Mouse (Mus musculus) neural tube, embryonic 11.5 days (tissue): Measurements from ENCODE around the gene Ccdc78. TPM values are rescaled to one million over a fixed set of nuclear protein-coding genes. Genes with fewer than 3 reads are reported as not detected.

Source experiments
- ATAC-seq: fragments of 200-750 bp; cut with Nextera tagmentation; 2 replicates; pipeline ENCODE4 v1.8.0; 2017; ENCODE audit warnings: moderate number of reproducible peaks, mild to moderate bottlenecking, moderate TSS enrichment, moderate library complexity; ENCODE audit not compliant: insufficient read depth, low FRiP score, low TSS enrichment
- DNase-seq: peaks from one replicate; pipeline ENCODE4 v3.0.0-alpha.2; 2015; ENCODE audit warnings: low spot score
- H3K27ac ChIP-seq: fragments of 300-500 bp; sonication (generic); 2 replicates; pipeline ENCODE4 v1.5.1; 2014; ENCODE audit warnings: low read depth, mild to moderate bottlenecking, low read length
- H3K27me3 ChIP-seq: fragments of 300-500 bp; sonication (generic); 2 replicates; pipeline ENCODE4 v1.6.1; 2014; ENCODE audit warnings: mild to moderate bottlenecking, low read length, mixed read lengths; ENCODE audit not compliant: control insufficient read depth, insufficient read depth
- H3K36me3 ChIP-seq: fragments of 300-500 bp; sonication (generic); 2 replicates; pipeline ENCODE4 v1.6.1; 2014; ENCODE audit warnings: mild to moderate bottlenecking, low read length, moderate library complexity, mixed read lengths; ENCODE audit not compliant: control insufficient read depth, insufficient read depth
- H3K4me1 ChIP-seq: fragments of 300-500 bp; sonication (generic); 2 replicates; pipeline ENCODE4 v1.6.1; 2014; ENCODE audit warnings: low read length, mixed read lengths; ENCODE audit not compliant: control insufficient read depth, insufficient read depth
- H3K4me2 ChIP-seq: fragments of 300-500 bp; sonication (generic); 2 replicates; pipeline ENCODE4 v1.6.1; 2014; ENCODE audit warnings: low read depth, mild to moderate bottlenecking, moderate library complexity
- H3K4me3 ChIP-seq: fragments of 300-500 bp; sonication (generic); 2 replicates; pipeline ENCODE4 v1.5.1; 2014; ENCODE audit warnings: low read depth, low read length
- H3K9ac ChIP-seq: fragments of 300-500 bp; sonication (generic); 2 replicates; pipeline ENCODE4 v1.6.1; 2014; ENCODE audit warnings: mild to moderate bottlenecking, low read length
- H3K9me3 ChIP-seq: fragments of 300-500 bp; sonication (generic); 2 replicates; pipeline ENCODE4 v1.6.1; 2016; ENCODE audit warnings: low read length; ENCODE audit not compliant: control insufficient read depth
- WGBS: fragments of 180-500 bp; shearing (Covaris S2); extraction: QIAGEN DNeasy Blood & Tissue Kit; methylation state at CpG from one replicate; pipeline ENCODE4 v1.1.7; 2014; 5-methylcytosine and 5-hydroxymethylcytosine counted together
- polyA plus RNA-seq: library from polyadenylated mRNA; unstranded; fragments of >200 nt; fragmentation: Nextera tagmentation; extraction: Ambion mirVana; gene quantifications from 2 replicates; pipeline ENCODE4 v1.2.1, GENCODE M21; 2014

The Ccdc78 gene
- polyA plus RNA-seq, 1 experiment from 2014 or later, result 0.15 TPM

DNA sequence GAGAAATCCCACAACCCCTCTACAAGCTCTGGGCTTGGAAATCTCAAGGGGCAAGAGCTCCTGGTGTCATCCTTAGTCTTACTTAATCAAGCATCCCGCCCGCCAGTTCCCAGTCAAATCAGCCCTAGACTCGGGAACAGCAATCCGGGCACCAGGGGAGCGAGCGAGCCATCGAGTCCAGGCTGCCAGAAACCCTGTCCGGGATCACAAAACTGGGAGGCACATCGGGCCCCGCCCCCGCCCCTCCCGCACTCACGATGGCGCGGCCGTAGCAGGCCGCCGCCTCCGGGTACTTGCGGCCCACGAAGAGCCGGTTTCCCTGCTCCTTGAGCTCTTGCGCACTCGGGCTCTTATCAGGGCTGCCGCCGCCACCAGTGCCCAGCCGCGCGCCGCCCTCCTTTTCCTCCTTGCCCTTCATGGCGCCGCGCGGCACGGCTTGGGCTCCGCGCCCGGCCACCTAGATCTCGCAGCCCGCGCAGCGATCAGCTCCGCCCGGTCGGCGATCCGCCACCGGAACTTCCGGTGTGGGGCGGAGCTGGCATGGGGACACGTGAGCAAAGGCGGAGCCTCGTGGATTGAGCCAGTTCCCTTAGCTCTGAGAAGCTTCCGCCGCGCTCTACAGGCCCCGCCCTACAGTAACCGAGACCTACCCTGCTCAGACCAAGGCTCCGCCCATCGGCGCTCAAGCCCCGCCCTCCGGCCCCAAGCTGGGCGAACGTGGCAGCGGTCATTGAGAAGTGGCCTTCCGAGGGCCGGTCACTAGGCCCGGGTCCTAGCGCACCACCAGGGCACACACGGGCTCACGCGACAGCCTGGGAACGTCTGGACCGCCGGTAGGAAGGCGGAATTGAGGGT, 46.3 kb downstream of the Ccdc78 start:
- H3K36me3 ChIP-seq, result peaks cover 19% of the 10 kb centered on the region
- WGBS, result under 1% methylated on average over 64 of the region's 77 CpGs
- H3K4me2 ChIP-seq, result peak overlapping the region; percentile 96
- peak overlapping the region; percentile 85 for H3K4me3 ChIP-seq
- H3K9ac ChIP-seq, result peak overlapping the region; percentile 89
- H3K9me3 ChIP-seq, result no peaks in the 10 kb centered on the region
- H3K4me1 ChIP-seq, result peaks cover 66% of the 10 kb centered on the region
- DNase-seq, result peak; percentile 100
- H3K27me3 ChIP-seq, result no peaks in the 10 kb centered on the region
- peak; percentile 86 for ATAC-seq
- H3K27ac ChIP-seq, result peak overlapping the region; percentile 94

- Histone ChIP-seq H3K27me3 (no peaks in the 10 kb centered on the region), H3K27ac (peak within 1 kb of the TSS; percentile 94), H3K9ac (peak within 1 kb of the TSS; percentile 89), H3K4me3 (peak within 1 kb of the TSS; percentile 85), H3K4me1 (peaks cover 71% of the 10 kb centered on the region), H3K4me2 (peak within 1 kb of the TSS; percentile 96), H3K9me3 (no peaks in the 10 kb centered on the region), H3K36me3 (peaks cover 19% of the 10 kb centered on the region)
- ATAC-seq (peak; percentile 58), DNase-seq (no peak)
- under 1% methylated on average over 24 of the region's 24 CpGs for whole genome bisulfite sequencing
Observed at GRCm38 (mm10) chr17:25833291-25833663, 46.9 kb downstream of the Ccdc78 start, which contains the start of gene Stub1. Stub1 (minus strand) TSS chr17:25833404.

GRCm38 (mm10) chr17:25833961-25834594, 47.7 kb downstream of the Ccdc78 start:
- Histone ChIP-seq H3K4me2 (peak overlapping the region; percentile 96), H3K36me3 (peaks cover 22% of the 10 kb centered on the region), H3K27me3 (no peaks in the 10 kb centered on the region), H3K27ac (peak overlapping the region; percentile 94), H3K4me1 (peaks cover 69% of the 10 kb centered on the region), H3K9ac (peak overlapping the region; percentile 89), H3K4me3 (peak overlapping the region; percentile 85), H3K9me3 (no peaks in the 10 kb centered on the region)
- DNase-seq (no peak), ATAC-seq (no peak)
- 50% methylated on average over 6 of the region's 6 CpGs for WGBS

DNA sequence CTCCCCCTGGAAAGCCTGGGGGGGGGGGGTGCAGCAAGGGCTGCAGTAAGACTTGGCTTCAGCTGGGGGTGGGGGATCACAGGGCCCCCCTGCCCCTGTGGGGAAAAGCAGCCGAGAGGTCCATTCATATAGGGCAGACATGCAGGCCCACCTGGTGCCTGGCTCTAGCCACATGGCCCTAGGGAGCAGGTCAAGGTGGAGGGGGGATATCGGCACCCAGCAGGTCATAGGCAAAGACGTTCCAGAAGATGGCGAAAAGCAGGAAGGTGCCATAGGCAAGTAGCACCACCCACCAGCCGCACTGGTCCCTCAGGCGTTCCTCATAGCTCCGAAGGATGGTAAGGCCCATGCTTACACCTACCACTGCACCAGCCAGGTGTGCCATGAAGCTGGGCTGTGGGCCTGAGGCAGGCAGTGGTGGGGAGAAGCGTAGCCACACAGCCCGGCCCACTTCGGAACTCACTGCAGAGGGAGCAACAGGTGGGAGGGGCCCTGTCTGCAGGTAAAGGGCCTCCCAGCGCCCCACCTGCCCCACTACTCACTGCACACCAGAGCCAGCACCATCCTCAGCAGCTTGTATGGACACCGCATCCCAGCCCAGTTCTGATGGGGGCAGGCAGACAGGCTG, 48.3 kb downstream of the Ccdc78 start:
- WGBS, result 93% methylated on average over 12 of the region's 12 CpGs
- Histone ChIP-seq H3K4me3 (peak overlapping the region; percentile 85), H3K9me3 (no peaks in the 10 kb centered on the region), H3K4me1 (peaks cover 65% of the 10 kb centered on the region), H3K4me2 (peak overlapping the region; percentile 96), H3K27ac (no peak overlapping the region), H3K9ac (peak overlapping the region; percentile 89; the same call in 1 of the 2 replicates), H3K27me3 (no peaks in the 10 kb centered on the region), H3K36me3 (peaks cover 27% of the 10 kb centered on the region)
- ATAC-seq, result no peak
- no peak for DNase-seq

DNA sequence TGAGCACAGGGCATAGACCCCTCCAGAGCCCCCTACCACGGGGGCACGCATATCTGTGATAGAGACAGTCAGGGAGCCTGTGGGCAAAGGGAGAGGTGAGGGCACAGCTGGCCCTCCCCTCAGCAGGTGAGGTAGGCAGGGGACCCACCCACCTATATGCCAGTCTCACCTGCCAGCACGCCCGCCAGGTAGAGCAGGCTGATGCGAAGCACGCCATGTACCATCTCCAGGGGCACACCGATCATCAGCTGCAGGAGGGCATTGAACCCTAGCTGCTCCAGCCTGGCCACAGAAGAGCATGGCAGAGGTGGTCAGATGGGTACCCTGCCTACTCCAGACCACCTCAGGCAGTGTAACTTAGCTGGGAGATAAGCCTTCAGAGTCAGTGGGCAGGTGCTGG, 48.9 kb downstream of the Ccdc78 start:
- 94% methylated on average over 7 of the region's 7 CpGs for WGBS
- H3K9me3 ChIP-seq, result no peaks in the 10 kb centered on the region
- H3K4me1 ChIP-seq, result peaks cover 61% of the 10 kb centered on the region
- no peak overlapping the region for H3K4me3 ChIP-seq
- no peak overlapping the region for H3K9ac ChIP-seq
- ATAC-seq, result no peak
- peak overlapping the region; percentile 96; the same call in 1 of the 2 replicates for H3K4me2 ChIP-seq
- DNase-seq, result no peak
- H3K27me3 ChIP-seq, result no peaks in the 10 kb centered on the region
- no peak overlapping the region for H3K27ac ChIP-seq
- H3K36me3 ChIP-seq, result peaks cover 28% of the 10 kb centered on the region

DNA sequence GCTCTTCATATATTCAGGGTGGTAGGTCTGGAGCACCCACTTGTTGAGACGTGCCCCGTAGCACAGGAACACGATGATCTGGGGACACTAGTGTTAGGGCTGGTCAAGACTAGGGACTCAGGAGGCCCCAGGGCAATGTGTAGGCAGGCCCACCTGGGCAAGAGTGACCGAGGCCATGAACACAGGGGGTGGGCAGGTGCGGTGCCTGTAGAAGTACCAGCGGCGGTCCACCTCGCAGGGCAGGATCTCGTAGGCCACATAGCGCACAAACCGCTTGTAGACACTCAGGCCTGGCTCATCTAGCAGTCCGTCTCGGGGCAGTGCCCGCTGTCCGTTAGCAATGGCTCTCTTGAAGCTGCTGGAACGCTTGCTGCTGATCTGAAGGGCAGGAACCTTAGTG, 49.4 kb downstream of the Ccdc78 start:
- H3K27me3 ChIP-seq, result no peaks in the 10 kb centered on the region
- H3K36me3 ChIP-seq, result peaks cover 28% of the 10 kb centered on the region
- no peak overlapping the region for H3K27ac ChIP-seq
- no peak overlapping the region for H3K4me3 ChIP-seq
- no peaks in the 10 kb centered on the region for H3K9me3 ChIP-seq
- DNase-seq, result no peak
- peak overlapping the region; percentile 68 for H3K4me2 ChIP-seq
- no peak for ATAC-seq
- H3K9ac ChIP-seq, result no peak overlapping the region
- peaks cover 56% of the 10 kb centered on the region for H3K4me1 ChIP-seq
- 94% methylated on average over 16 of the region's 16 CpGs for WGBS

GRCm38 (mm10) chr17:25836397-25837075, 50.2 kb downstream of the Ccdc78 start:
- H3K27ac ChIP-seq, result peak overlapping the region; percentile 67
- H3K4me2 ChIP-seq, result peak overlapping the region; percentile 68
- no peaks in the 10 kb centered on the region for H3K27me3 ChIP-seq
- H3K4me1 ChIP-seq, result peaks cover 49% of the 10 kb centered on the region
- WGBS, result 27% methylated on average over 21 of the region's 23 CpGs
- H3K4me3 ChIP-seq, result peak overlapping the region; percentile 29
- DNase-seq (no peak), ATAC-seq (no peak)
- H3K9ac ChIP-seq, result peak overlapping the region; percentile 68
- no peaks in the 10 kb centered on the region for H3K9me3 ChIP-seq
- peaks cover 27% of the 10 kb centered on the region for H3K36me3 ChIP-seq

GRCm38 (mm10) chr17:25837076-25837410, 50.7 kb downstream of the Ccdc78 start, which contains the start of gene Rhbdl1:
Rhbdl1 (minus strand) TSS chr17:25837295.
- ATAC-seq (no peak), DNase-seq (peak; percentile 76)
- WGBS, result 2% methylated on average over 29 of the region's 29 CpGs
- Histone ChIP-seq H3K4me1 (peaks cover 44% of the 10 kb centered on the region), H3K9ac (peak within 1 kb of the TSS; percentile 68), H3K27ac (peak within 1 kb of the TSS; percentile 67), H3K4me2 (peak within 1 kb of the TSS; percentile 68), H3K4me3 (peak within 1 kb of the TSS; percentile 29), H3K36me3 (peaks cover 27% of the 10 kb centered on the region), H3K27me3 (no peaks in the 10 kb centered on the region), H3K9me3 (no peaks in the 10 kb centered on the region)
